Mouse (Mus musculus): ENCODE data around the gene Ankrd9.

Ankrd9 gene

DNA sequence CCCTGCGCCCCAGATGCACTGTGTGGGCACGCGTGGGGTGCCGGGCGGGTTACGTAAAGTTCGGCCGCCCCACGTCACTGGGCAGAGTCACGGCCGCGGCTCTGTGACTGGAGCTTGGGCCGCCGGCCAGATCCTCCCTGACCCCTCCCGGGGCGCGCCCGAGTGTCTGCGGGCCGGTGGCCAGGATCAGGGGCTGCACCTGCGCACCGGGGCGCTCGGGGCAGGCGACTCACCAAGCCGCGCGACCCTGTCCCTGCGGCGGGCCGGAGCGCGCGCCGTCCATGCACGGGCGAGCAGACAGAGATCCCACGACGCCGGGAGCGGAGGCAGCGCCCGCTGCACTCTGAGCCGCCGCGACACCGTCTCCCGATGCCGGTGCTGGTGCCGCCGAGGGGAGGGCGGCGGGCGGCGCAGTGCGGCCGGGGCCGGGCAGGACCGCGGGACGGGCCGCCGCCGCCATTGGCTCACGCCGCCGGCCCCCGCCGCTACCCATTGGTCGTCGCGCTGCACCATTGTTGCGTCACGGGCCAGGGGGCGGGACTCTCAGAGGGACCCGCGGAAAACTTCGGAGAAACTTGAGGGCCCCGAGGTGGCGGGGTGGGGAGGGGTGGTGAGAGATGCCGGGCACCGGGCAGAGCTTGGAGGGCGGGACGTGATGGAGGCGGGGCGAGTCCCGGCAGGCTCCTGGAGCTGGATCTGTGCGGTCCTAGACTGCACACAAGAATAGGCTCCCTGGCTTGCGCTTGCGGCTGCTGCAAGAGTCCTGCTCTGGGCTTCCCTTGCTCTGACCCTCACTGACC, at the start of gene Ankrd9:
TSS of gene Ankrd9 (minus strand) at position 434 of the 800 bp plus-strand sequence.
- DNase-seq, result peak; percentile 97 to 98

GRCm38 (mm10) chr12:111021577-111021976, 42.7 kb upstream of the Ankrd9 start:
- no peak for DNase-seq

DNA sequence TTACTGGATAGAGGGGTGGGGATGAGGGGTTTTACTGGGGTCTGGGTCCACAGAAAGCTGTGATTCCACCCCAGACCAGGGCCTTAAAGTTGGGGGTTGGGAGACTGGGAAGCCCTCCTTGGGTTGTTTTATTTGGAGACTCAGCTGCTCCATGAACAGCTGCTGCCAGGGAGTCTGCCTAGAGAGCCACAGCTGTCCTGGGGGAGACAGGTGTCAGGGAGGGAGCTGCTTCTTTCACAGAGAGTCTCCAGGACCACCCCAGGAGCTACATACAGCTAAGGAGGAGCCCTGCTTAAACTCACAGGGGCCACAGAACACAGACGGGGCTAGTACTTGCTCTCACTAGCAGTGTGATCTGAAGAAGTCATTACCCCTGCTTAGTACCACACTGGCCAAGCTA, 42.3 kb upstream of the Ankrd9 start:
- no peak for DNase-seq

DNA sequence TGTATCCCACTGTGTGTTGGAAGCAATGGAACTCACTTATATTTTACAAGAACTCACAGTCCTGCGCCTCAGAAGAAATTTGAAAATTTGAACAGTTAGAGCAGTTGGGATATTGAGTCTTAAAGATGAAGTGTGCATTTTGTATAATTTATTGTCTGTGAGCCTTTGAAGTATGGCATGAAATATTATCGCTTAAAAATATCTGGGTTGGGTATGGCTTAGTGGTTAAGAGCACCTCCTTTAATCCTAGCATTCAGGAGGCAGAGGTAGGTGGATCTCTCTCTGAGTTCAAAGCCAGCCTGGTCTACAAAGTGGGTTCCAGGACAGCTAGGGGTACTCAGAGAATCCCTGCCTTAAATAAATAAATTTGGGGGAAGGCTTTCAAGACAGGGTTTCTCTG, 40.2 kb upstream of the Ankrd9 start:
- DNase-seq, result no peak

DNA sequence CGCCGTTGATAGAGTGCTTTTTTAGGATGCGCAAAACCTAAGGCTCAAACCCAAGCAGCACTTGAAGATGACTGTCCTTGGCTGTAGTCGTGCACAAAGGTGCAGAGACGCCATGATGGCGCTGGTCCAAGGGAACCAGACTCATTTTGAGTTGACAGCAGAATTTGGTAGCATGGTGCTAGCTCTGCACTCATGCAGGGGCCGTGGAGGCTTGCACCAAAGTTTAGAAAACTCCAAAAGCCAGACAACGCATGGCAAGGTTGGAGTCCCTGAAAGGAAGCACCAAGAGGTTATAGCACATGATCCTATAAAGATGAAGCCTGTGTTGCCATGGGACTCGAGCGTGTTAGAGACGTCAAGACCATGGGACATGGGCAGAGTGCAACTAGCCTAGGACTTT, 39.2 kb upstream of the Ankrd9 start:
- DNase-seq, result no peak

GRCm38 (mm10) chr12:111016807-111017206, 38.0 kb upstream of the Ankrd9 start:
- no peak for DNase-seq

- no peak for DNase-seq
Measured at GRCm38 (mm10) chr12:111009615-111010257, 30.9 kb upstream of the Ankrd9 start.

GRCm38 (mm10) chr12:111008500-111009490, 30.0 kb upstream of the Ankrd9 start:
- no peak for DNase-seq

DNA sequence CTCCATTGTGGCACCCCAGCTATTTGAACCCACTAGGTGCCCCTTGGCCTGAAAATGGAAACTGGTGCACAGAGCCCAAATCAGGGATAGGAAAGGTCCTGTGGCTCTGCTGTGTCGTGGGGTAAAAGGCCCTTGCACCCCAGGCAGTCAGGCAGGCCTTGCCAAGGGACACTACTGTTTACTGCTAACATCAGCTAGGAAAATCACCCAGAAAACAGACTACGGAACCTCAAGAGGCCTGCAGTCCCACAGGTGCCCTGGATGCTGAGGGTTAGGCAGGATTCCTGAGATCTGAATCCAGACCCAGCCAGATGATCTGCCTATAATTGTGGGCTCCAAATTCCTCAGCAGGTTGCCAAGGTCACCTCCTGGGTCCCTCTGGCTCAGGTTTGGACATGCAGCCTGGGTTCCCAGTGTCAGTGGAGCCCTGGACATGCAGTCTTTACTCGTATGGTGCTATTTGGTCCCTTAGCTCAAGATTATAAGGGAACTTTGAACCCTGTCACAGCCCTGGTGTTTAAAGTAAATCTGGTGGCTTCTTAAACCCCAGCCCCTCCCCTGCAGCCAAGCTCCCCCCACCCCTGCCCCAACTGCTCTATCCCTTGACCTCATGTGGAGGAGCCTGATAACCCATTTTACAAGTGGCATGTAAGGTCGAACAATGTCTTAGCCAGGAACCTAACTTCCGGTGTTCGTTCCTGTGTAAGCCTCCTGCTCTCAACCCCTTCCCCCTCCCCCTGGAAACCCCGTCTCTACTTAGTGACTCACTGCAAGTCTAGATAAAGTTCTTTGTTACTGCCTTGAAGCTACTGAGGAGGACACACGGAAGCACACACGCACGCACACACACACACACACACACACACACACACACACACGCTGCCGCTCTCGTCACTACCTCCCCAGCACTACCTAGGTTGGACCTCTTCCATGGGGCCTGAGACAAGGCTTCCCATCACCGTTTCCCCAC, 28.6 kb upstream of the Ankrd9 start:
- peak; percentile 38 to 56 for DNase-seq

DNA sequence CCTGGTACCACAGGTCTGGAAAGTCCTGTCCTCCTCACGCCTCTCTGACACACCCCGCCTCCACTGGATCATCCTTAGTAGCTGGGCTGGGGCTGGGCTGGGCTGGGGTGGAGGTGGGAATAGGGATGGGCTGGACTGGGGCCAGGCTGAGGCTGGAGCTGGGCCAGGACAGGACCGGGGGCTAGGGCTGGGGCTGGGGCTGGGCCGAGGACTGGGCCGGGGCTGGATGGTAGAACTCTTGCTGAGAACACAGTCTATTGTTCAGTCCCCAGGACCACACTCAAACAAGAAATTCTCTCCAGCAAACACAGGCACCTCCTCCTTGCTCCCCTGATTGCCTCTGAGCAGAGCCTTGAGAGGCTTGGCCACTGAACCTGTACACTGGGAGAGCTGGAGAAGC, 27.5 kb upstream of the Ankrd9 start:
- no peak for DNase-seq

DNA sequence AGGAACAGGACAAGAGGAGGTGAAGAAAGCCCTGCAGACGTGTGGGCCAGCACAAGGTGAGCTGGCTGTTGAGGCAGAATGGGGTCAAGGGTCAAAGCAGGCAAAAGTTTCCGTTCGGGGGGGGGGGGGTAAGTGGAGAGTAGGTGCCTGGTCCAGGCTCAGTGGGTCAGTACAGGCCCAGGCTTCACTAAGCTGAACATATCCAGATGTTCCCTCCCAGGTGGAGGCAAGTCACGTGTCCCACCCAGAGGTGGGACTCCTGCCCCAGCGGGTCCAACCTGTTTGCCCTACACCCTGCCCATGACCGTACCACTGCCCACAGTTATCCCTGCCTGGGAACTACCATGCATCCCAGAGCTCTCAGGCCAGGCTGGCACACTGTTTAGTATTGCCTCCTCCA, 27.0 kb upstream of the Ankrd9 start:
- DNase-seq, result no peak

DNA sequence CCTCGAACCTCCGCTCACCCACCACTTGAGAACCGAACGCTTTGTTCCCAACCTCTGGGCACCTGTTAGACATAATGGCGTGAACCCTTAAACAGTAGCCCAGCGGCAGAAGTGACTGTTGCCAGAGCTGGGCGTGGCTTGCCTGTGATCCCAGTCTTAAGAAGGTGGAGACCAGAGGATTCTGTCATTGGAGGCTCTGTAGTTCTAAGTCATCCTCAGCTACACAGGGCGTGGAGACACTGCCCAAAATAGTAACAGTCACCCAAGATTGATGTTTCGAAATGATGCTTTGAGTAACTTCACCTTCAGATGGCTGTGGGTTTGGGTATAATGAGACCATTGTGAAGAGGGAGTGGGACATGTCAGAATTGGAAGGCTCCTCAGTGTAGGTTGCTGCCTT, 25.3 kb upstream of the Ankrd9 start:
- no peak for DNase-seq

- no peak for DNase-seq
Measured at GRCm38 (mm10) chr12:111000956-111001355, 22.1 kb upstream of the Ankrd9 start.

- DNase-seq, result no peak
Measured at GRCm38 (mm10) chr12:110999820-111000219, 21.0 kb upstream of the Ankrd9 start.

DNA sequence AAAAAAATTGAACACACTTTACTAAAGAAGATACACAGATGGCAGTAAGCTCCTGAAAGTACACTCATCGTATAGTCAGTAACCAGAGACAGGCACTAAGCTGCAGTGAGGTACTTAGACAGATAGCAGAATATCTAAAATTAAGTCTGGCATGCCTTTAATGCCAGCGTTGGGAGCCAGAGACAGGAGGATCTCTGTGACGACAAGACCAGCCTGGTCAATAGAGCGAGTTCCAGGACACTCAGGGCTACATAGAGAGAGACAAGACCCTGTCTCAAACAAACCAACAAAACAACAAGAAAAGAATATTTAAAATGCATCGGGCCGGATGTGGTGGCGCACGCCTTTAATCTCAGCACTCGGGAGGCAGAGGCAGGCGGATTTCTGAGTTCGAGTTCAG, 19.3 kb upstream of the Ankrd9 start:
- DNase-seq, result no peak

- DNase-seq, result no peak
Measured at GRCm38 (mm10) chr12:110994666-110995065, 15.8 kb upstream of the Ankrd9 start.

DNA sequence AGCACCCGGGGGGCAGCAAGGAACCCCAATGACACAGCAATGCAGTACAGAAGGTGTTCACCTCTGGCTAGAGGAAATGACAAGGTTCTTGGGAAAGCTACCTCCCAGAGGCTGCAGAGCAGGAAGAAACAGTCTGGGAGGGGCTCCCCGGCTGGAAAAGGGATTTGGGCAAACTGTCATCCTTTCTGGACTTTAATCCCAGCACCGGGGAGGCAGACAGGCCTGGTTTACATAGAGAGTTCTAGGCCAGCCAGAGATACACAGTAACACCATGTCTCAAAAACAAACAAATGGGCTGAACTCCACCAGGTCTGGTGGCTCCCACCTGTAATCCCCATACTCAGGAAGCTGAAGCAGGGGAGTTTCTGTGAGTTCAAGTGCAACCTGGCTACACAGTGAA, 14.4 kb upstream of the Ankrd9 start:
- DNase-seq, result no peak

- no peak for DNase-seq
Measured at GRCm38 (mm10) chr12:110992771-110993170, 13.9 kb upstream of the Ankrd9 start.

DNA sequence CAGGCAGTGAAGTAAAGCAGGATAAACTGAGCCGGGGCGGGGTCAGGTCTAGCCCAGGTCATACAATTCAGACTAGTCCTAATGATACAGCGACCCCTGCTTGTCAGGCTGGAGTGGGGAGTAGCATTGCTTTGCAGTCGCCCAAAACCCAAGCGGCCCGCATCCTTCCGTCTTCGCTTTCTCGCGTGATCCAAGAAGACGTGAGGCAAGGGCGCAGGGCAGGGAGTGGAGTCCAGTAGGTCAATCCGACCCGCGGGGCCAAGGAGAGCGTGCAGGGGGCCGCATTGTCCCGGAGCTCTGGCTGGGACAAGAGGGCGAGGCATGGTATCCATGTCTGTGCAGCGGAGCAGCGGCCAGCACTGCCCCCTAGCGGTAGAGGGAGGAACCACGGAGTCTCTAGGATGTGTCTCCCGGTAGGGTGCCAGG, 13.3 kb upstream of the Ankrd9 start:
- DNase-seq, result peak; percentile 78 to 81

DNA sequence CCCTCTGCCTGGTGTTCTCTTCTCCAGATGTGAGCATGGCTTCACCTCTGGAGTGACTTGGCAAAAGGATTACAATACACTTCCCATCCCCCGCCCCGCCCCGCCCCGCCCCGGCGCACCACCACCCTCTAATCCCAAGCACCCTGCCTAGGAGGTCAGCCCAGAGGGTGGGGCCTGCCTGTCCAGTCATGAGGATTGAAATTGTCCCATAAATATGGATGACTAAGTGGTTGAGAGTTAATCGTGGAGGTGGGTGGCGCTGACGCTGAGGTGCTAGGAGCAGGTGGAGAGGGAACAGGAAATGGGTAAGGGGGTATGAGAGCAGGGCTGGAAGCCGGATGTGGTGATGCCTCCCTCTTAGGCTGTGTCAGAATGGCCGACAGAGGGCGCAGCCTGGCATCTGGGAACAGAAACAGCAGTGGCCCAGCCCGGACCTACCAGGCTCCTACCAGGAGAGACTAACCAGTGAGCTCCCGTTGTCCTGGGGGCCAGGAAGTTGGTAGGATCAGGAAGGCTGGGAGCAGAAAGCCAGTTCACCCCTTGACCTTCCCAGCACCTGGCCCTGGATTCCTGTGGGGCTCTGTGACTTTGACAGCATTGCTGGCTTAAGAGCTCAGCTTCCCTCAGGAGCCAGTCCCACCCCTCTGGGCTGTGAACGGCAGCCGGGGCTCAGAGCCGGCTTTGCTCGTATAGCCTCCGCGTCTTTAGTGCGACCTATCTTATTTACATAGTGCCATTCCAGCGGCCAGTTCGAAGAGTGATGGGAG, 12.7 kb upstream of the Ankrd9 start:
- peak; percentile 78 to 87 for DNase-seq

DNA sequence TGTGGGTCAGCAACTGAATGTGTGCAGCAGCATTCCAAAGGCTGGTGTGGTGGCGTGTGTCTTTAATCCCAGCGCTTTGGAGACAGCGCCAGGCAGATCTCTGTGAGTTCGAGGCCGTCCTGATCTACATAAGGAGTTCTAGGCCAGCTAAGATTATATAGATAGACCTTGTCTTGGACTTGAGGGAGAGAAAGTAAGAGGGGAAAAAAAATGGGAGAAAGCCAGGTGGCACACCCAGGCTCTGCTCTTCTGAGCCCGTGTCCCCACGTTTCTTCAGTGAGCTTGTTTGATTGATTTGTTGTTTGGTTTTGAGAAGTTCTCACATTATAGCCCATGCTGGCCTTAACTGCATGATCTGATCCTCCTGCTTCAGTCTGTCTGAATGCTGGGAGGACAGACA, 11.7 kb upstream of the Ankrd9 start:
- no peak for DNase-seq

Measured in thymus, adult 18-20 months (tissue).